Mouse (Mus musculus): Measurements from ENCODE around the gene Slc34a3. TPM values are rescaled to one million over a fixed set of nuclear protein-coding genes. Genes with fewer than 3 reads are reported as not detected.

Slc34a3 gene
- total RNA-seq, 1 experiment from 2014 or later: not detected

DNA sequence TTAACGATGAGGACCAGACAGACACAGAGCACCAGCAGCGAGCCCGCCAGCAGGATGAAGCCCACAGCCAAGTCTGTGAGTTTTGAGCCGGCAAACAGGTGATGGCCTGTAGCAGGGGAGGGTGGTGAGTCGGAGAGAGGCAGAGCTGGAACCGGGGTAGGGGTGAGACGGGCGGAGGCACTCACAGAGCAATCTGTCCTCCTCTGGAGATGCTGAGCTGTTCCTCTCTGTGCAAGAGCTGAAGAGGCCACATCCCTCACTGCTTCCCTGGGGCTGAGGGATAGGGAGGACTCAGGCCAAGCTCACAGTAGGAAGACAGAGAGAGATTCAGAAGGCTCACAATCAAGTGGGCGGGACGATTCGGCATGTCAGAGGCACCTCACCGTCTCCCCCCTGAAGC lies 3.1 kb downstream of the Slc34a3 start:
- no peak for ATAC-seq (replicated peaks in 1 of 2; ENCODE audit: insufficient read depth in 1 of 2, low FRiP score in 2 of 2, low TSS enrichment in 1 of 2, low read depth in 1 of 2, poor library complexity in 2 of 2, severe bottlenecking in 2 of 2)

DNA sequence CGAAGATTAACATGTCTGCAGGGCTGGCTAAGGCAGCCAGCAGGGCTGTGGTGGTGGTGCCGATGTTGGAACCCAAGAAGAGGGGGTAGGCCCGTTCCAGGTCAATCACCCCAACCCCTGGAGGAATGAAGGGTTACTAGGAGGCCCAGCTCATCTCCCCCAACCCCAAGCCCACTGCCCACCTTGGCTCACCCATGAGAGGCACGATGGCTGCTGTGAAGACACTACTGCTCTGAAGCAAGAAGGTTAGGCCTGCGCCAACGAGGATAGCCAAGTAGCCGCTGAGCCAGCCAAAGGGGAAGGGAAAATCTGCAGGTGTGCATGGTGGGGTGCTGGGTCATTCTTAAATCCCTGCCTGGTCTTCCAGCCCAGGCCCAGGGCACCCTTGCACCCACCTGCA lies 3.6 kb downstream of the Slc34a3 start:
- ATAC-seq (replicated peaks in 1 of 2; ENCODE audit: insufficient read depth in 1 of 2, low FRiP score in 2 of 2, low TSS enrichment in 1 of 2, low read depth in 1 of 2, poor library complexity in 2 of 2, severe bottlenecking in 2 of 2): no peak

DNA sequence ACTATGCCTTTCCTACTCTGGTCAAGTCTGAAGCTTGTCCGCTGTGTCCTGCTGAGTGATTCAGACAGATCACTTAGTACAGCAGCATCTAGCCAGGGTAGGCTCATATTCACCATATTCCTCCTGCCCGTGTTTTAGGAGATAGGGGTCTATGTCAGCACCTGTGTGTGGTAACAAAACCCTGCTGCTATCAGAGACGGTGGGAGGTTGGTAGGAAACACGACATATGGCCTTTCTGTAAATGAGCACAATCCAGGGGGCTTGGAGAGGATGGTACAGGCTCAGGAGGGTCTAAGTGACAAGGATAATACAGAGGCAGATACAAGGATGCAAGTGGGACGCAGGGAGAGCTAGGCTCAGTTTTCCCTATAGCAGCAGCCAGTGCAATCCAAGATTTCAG lies 4.6 kb downstream of the Slc34a3 start:
- ATAC-seq (replicated peaks in 1 of 2; ENCODE audit: insufficient read depth in 1 of 2, low FRiP score in 2 of 2, low TSS enrichment in 1 of 2, low read depth in 1 of 2, poor library complexity in 2 of 2, severe bottlenecking in 2 of 2): no peak

DNA sequence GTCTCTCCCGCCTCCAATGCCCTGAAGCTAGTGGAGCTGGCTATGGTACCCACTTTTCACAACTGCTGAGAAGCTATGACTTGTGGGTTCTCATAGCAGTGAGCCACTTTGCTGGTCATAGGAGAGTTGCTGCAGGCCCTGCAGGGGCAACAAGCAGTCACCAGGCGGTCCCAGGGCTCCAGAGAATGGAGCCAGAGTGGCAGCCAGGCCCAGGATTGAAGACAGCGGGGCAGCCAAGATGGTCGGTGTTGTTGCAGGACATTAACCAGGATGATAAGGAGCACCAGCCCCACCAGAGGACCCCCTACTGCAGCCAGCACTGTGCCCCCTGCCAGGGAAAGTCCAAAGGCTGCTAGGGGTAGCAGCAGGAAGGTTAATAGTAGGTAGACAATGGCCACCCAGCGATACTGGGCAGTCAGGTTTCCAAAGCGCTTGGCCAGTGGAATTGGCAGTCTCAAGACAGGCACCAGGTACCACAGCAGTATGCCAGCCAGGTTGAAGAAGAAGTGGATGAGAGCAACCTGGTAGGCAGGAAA lies 5.1 kb downstream of the Slc34a3 start:
- no peak for ATAC-seq (replicated peaks in 1 of 2; ENCODE audit: insufficient read depth in 1 of 2, low FRiP score in 2 of 2, low TSS enrichment in 1 of 2, low read depth in 1 of 2, poor library complexity in 2 of 2, severe bottlenecking in 2 of 2)

DNA sequence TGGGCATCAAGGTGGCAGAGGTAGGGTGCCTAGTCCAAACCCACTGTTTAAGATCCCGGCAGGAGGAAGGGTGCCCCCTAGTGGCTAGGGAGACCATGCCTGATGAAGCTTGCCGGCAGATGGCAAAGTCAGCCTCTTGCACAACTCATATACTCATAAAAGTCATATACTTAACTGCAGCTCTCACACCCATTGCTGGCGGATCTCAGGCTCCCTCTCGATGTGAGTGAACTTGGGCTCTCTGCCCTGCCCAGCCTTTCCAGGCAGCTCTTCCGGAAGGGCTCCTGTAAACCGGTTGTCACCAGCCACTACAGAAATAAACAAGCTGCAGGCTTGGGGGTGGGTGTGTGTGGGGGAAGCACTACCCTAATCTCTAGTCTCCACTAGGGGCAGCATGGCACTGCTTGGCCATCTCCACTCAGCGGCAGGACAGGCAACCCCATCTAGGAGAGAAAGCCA lies 5.7 kb downstream of the Slc34a3 start:
- ATAC-seq (replicated peaks in 1 of 2; ENCODE audit: insufficient read depth in 1 of 2, low FRiP score in 2 of 2, low TSS enrichment in 1 of 2, low read depth in 1 of 2, poor library complexity in 2 of 2, severe bottlenecking in 2 of 2): peak; percentile 38 to 51

DNA sequence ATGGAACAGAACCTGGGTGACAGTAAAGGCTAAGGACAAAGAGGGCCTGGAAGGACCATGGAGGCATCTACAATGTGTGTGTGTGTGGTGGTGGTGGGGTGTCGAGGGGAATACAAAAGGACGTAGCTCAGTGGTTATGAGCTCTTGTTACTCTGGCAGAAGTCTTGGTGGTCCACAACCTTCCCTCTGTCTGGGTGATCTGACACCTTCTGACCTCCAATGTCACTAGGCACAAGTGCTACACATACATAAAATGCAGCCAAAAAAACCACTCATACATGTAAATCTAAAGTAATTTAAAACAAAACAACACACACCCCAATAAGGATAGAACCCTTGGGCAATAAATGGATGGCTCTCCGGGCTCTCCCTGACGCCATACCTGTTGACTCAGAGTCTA lies 6.8 kb downstream of the Slc34a3 start:
- ATAC-seq (replicated peaks in 1 of 2; ENCODE audit: insufficient read depth in 1 of 2, low FRiP score in 2 of 2, low TSS enrichment in 1 of 2, low read depth in 1 of 2, poor library complexity in 2 of 2, severe bottlenecking in 2 of 2): no peak

DNA sequence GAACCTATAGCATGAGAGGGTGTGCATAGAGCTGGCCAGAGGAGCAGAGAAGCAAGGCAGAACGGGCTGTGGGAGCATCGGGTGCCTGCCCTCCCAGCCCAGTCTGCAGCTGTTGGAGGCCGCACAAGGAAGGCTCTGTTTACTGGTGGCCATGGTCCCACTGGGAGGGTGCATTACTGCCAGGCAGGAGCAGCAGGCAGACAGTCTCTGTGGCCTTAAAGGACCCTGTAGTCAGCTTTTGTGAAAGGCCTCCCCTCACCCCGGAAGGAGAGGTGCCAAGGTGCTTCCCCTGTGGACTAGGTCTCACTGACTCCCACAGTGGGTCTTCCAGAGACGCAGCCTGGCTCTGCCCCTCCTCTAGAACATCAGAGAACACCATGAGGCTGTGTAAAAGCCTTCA lies 7.3 kb downstream of the Slc34a3 start:
- ATAC-seq (replicated peaks in 1 of 2; ENCODE audit: insufficient read depth in 1 of 2, low FRiP score in 2 of 2, low TSS enrichment in 1 of 2, low read depth in 1 of 2, poor library complexity in 2 of 2, severe bottlenecking in 2 of 2): no peak

DNA sequence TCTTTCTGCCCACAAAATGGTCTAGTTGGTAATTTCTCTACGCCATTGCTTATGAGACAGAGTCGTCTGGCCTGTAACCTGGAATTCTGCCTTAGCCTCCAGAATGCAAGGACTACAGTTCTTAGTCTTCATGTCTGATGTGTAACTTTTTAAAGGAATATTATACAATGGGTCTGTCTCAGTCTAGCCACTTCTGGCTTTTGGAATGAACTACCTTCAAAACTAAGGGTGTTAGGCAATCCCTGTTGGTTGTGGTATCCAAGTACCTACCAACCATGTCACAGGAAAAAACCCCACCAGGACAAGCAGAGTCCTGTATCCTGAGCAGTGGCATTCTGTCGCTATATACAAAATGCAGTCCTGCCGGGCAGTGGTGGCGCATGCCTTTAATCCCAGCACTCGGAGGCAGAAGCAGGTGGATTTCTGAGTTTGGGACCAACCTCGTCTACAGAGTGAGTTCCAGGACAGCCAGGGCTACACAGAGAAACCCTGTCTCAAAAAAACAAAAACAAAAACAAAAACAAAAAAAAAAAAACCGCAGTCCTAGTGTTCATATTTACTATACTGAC lies 8.3 kb downstream of the Slc34a3 start:
- ATAC-seq (replicated peaks in 1 of 2; ENCODE audit: insufficient read depth in 1 of 2, low FRiP score in 2 of 2, low TSS enrichment in 1 of 2, low read depth in 1 of 2, poor library complexity in 2 of 2, severe bottlenecking in 2 of 2): no peak

DNA sequence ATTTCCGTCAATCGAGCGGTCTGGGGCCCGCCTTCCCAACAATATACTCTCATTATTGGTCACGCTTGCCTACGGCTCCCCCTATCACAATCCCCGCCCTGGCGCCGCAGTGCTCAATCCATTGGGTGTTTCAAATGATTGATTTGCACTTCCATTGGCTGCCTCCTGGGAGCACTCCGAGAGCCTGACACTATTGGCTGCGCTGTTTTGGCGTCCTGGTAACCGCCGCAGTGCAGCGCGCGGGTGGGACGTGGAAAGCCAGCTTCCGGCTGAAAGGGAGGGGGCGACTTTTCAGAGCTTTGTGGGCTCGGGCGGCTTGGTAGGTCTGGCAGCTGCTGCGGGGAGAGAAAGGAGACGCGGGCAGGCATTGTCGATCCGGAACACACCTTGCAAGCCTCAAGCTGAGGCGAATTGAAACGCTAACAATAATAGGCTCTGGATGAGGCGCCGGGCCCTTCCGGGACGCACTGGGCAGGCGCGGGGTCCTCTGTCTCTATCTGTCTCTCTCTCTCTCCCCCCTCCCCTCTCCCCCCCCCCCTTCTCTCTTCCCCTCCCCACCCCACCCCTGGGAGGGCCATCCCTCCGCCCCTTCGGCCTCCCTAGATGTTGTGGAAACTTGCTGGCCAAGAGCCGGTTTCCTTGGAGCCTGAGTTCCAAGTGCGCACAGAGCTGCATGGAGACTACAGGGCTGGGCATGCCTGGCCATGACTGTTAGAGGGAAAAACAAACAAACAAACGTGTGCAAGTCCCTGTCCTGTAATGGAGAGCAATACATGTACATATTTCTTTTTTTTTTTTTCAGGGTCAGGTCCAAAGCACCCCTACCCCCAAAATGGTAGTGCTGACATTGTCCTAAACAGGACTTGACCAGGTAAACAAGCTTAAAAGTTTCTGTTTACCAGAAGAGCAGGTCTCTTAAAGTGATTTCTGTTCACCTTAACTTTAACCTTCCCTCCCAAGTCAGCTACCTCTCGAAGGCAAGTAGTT lies 9.1 kb downstream of the Slc34a3 start:
- peak; percentile 78 to 81 for ATAC-seq (replicated peaks in 1 of 2; ENCODE audit: insufficient read depth in 1 of 2, low FRiP score in 2 of 2, low TSS enrichment in 1 of 2, low read depth in 1 of 2, poor library complexity in 2 of 2, severe bottlenecking in 2 of 2)

DNA sequence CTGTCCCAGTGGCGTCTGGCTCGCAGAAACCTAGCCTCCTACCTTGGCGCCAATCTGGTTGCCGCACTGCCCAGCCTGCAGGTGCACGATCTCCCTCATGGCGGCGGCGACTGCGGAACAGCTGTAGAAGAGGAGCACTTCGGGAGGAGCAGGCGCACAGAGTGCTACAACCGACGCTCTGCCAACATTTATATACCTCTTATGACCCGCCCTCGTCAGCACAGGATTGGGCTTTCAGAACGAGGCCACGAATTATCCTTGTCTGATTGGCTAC lies 9.7 kb downstream of the Slc34a3 start, which contains the start of gene Tubb4b:
TSS of gene Tubb4b (minus strand) at position 211 of the 274 bp plus-strand sequence.
- no peak for ATAC-seq (replicated peaks in 1 of 2; ENCODE audit: insufficient read depth in 1 of 2, low FRiP score in 2 of 2, low TSS enrichment in 1 of 2, low read depth in 1 of 2, poor library complexity in 2 of 2, severe bottlenecking in 2 of 2)

DNA sequence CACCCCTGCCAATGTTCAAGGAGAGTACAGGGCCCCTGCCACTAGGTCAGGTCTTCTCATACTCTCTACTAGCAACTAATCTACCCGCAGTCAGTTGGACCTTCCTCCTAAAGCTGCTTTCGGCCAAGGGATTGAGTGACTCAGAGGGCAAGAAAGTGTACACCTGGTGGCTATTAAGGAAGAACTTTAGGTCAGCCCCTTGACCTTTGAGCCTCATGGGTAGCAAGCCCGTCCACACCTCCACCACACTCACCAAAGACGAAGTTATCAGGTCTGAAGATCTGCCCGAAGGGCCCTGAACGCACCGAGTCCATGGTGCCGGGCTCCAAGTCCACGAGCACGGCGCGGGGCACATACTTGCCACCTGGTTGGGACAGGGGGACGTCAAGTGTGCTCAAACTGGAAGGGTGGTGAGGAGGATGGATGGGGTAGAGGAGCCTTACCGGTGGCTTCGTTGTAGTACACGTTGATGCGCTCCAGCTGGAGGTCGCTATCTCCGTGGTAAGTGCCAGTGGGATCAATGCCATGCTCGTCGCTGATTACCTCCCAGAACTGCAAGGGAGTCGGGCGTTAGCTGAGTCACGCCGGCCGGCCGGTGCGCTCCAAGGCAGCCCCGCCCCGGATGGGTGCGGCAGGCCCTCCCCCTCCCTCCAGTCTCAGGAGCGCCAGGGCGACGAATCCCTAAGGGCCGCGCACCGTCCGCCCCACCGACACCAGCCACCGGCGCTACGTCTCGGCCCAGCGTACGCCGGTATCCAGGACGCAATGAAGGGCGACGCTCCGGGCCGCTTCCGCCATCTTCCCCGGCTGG lies 10.3 kb downstream of the Slc34a3 start:
- ATAC-seq (replicated peaks in 1 of 2; ENCODE audit: insufficient read depth in 1 of 2, low FRiP score in 2 of 2, low TSS enrichment in 1 of 2, low read depth in 1 of 2, poor library complexity in 2 of 2, severe bottlenecking in 2 of 2): peak; percentile 0 to 40; a peak in 2 of 4 replicates

DNA sequence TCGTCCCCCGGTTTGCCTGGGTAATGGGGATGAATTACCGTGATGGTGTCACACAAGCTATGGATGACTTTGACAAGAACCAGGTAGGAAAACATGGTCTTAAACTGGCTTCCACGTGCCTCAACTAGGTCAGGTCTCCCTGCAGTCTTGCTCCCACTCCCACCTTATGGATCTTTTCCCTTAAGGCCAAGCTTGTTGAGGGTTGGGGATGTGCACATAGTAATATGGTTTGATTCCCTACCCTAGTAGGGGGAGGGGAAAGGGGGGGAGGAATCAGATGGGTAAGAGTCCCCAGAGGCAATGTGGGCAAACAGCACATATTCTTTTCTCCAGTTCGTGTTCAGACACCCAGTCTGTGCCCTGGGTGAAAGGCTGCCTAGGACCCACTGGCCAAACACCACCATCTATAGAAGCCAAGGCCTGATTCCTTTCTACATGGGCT lies 12.8 kb downstream of the Slc34a3 start:
- no peak for ATAC-seq (replicated peaks in 1 of 2; ENCODE audit: insufficient read depth in 1 of 2, low FRiP score in 2 of 2, low TSS enrichment in 1 of 2, low read depth in 1 of 2, poor library complexity in 2 of 2, severe bottlenecking in 2 of 2)

DNA sequence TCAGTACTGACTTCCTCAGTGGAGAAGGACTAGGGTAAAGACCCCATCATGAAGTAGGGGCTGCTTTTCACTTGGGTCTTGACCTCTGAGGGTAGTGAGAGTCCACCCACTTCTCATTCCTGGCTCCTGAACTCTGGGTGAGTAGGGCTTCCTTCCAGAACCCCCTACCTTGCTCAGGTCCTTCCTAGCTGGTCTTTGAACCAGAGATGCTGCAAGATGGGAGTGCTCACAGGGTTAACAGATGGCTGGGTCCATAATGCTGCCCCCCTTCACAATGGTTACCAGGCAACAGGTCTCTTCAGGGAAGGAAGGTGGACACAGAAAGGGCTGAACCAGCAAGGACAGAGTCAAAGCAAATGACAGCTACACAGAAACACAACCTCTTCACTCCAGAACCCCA lies 15.7 kb downstream of the Slc34a3 start, which contains the start of gene Fam166a:
TSS of gene Fam166a (plus strand) at position 301 of the 400 bp plus-strand sequence.
- ATAC-seq (replicated peaks in 1 of 2; ENCODE audit: insufficient read depth in 1 of 2, low FRiP score in 2 of 2, low TSS enrichment in 1 of 2, low read depth in 1 of 2, poor library complexity in 2 of 2, severe bottlenecking in 2 of 2): no peak

DNA sequence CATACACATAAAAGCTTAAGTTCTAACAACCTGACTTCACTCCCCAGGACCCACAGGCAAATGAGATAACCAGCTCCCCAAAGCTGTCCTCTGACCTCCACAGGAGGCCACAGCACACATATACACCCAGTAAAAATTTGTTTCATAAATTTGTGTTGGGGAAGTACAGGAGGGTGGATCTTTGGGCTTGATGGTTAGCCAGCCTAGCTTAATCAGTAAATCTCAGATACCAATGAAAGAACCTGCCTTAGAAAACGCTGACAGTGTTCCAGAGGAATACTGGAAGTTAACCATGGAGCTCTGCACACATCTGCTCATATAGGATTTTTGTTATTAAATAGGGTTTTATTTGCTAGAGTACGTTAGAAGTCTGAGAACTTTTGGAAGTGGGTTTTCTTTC lies 16.5 kb downstream of the Slc34a3 start:
- no peak for ATAC-seq (replicated peaks in 1 of 2; ENCODE audit: insufficient read depth in 1 of 2, low FRiP score in 2 of 2, low TSS enrichment in 1 of 2, low read depth in 1 of 2, poor library complexity in 2 of 2, severe bottlenecking in 2 of 2)

DNA sequence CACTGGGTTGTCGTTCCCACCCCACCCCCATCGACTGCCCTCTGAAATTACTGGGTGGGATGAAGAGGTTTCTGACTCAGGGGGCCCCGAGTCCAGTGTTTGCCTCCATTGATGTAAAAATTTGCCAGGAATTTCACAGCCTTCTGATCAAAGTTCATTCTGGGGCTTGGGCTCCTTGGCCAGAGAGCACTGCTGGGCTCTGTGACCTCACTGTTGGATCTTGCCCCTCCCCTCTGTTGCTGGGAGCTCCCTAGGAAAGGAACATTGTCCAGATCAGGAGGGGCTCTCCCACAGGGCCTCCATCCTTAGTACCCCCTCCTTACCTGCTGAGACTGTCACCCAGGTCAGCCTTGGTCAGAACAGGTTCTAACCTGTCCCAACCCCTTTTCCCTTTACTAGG lies 19.7 kb downstream of the Slc34a3 start, which contains the start of gene Stpg3:
TSS of gene Stpg3 (minus strand) at position 194 of the 400 bp plus-strand sequence.
- no peak for ATAC-seq (replicated peaks in 1 of 2; ENCODE audit: insufficient read depth in 1 of 2, low FRiP score in 2 of 2, low TSS enrichment in 1 of 2, low read depth in 1 of 2, poor library complexity in 2 of 2, severe bottlenecking in 2 of 2)

DNA sequence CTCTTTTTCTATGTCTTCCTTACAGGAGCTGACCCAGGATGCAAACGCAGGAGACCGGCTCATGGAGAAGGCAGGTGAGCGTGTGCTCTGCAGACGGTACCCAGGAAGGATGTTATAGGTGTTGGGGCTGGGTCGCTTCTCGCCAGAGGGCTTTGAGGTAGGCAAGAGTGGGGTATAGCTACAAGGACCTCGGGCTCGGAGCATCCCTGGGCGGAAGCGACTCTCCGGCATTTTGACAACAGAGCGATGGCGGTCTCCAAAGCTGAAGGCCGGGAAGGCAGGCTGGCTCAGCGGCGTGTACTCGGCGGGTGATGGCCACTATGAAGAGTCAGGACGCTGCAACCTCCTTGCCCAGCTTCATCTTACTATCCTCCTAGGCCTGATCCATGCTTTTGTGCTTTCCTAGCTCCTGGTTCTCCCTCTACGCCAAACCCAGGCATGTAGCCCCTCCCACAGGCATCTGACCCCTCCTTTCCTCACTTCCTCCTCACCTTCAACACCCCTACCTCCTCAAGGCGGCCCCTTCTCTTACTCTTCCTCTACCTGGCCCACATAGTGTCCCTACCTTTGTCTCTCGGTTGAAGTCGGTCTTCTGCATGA lies 20.8 kb downstream of the Slc34a3 start:
- no peak for ATAC-seq (replicated peaks in 1 of 2; ENCODE audit: insufficient read depth in 1 of 2, low FRiP score in 2 of 2, low TSS enrichment in 1 of 2, low read depth in 1 of 2, poor library complexity in 2 of 2, severe bottlenecking in 2 of 2)

DNA sequence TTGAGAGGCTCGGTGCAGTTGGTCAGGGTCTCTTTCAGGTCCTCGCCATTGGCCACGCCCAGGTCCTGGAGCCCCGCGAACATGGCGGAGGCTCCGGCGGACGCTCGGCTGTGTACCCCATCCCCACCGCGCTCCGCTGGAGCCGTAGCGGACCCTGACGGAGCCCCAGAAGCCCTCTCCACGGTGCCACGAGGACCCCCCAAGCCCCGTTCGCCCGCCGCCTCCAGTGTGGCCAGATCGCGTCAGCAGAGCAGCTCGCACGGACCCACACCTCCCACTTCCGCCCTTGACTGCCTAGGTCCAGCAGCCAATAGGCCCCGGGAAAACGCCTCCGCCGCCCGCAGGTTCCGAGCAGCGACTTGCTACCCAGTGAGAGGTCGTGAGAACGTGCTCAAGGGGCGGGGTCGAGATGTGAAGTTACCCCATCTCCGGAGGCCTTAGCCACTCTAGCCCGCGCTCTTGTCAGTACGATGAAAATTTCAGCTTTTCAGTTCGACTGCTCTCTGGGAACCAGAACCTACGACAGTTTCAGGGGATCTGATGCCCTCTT lies 23.0 kb downstream of the Slc34a3 start, which contains the start of gene Nelfb:
TSS of gene Nelfb (minus strand) at position 369 of the 550 bp plus-strand sequence.
- ATAC-seq (replicated peaks in 1 of 2; ENCODE audit: insufficient read depth in 1 of 2, low FRiP score in 2 of 2, low TSS enrichment in 1 of 2, low read depth in 1 of 2, poor library complexity in 2 of 2, severe bottlenecking in 2 of 2): peak; percentile 92 to 93

Measured in hematopoietic stem cell, adult 5-6 weeks (primary cell).